Mouse (Mus musculus) ES-Bruce4 (cell line): ENCODE results near the gene Nat8l. TPM values are rescaled to one million over a fixed set of nuclear protein-coding genes. Genes with fewer than 3 reads are reported as not detected.

Experiments used
- H3K27ac ChIP-seq: 2 replicates; pipeline ENCODE4 v1.5.1; 2012; ENCODE audit warnings: low read length, inconsistent platforms; ENCODE audit not compliant: insufficient read depth
- H3K27me3 ChIP-seq: 2 replicates; pipeline ENCODE4 v1.6.1; 2012; ENCODE audit warnings: mild to moderate bottlenecking, low read length, inconsistent platforms; ENCODE audit not compliant: control insufficient read depth, poor library complexity, insufficient read depth, severe bottlenecking
- H3K36me3 ChIP-seq: 2 replicates; pipeline ENCODE4 v1.6.1; 2012; ENCODE audit warnings: inconsistent platforms, mild to moderate bottlenecking, low read length, moderate library complexity; ENCODE audit not compliant: control insufficient read depth, poor library complexity, insufficient read depth, severe bottlenecking
- H3K4me1 ChIP-seq: one replicate; pipeline ENCODE4 v1.8.1; 2011; ENCODE audit warnings: low read length; ENCODE audit not compliant: control insufficient read depth, insufficient read depth
- H3K4me3 ChIP-seq: 2 replicates; pipeline ENCODE4 v1.5.1; 2011; ENCODE audit warnings: low read depth, mild to moderate bottlenecking, low read length
- H3K9ac ChIP-seq: 2 replicates; pipeline ENCODE4 v1.6.1; 2012; ENCODE audit warnings: low read depth, mild to moderate bottlenecking, inconsistent platforms; ENCODE audit not compliant: poor library complexity, severe bottlenecking
- H3K9me3 ChIP-seq: replicated peaks from 2 replicates; pipeline ENCODE4 v1.6.1; 2012; ENCODE audit warnings: mild to moderate bottlenecking, low read length, inconsistent platforms; ENCODE audit not compliant: control insufficient read depth, poor library complexity, insufficient read depth, severe bottlenecking
- CTCF ChIP-seq: IDR thresholded peaks from one replicate; pipeline ENCODE4 v1.8.1; 2011; ENCODE audit warnings: low read depth, low read length
- EP300 ChIP-seq: IDR thresholded peaks from 2 replicates; pipeline ENCODE4 v1.6.1; 2011; ENCODE audit warnings: low read depth, low read length; ENCODE audit not compliant: insufficient read depth
- POLR2A ChIP-seq: IDR thresholded peaks from one replicate; pipeline ENCODE4 v1.8.1; 2011; ENCODE audit warnings: low read length; ENCODE audit not compliant: insufficient read depth
- polyA plus RNA-seq: library from polyadenylated mRNA; stranded (reverse); fragments of >200 nt; gene quantifications from 2 replicates; pipeline ENCODE4 v1.2.4, GENCODE M21; 2011; ENCODE audit warnings: low read depth; ENCODE audit not compliant: missing spikeins, insufficient read depth, insufficient read length

The Nat8l gene
- polyA plus RNA-seq, 1 experiment, result 0.63 TPM

DNA sequence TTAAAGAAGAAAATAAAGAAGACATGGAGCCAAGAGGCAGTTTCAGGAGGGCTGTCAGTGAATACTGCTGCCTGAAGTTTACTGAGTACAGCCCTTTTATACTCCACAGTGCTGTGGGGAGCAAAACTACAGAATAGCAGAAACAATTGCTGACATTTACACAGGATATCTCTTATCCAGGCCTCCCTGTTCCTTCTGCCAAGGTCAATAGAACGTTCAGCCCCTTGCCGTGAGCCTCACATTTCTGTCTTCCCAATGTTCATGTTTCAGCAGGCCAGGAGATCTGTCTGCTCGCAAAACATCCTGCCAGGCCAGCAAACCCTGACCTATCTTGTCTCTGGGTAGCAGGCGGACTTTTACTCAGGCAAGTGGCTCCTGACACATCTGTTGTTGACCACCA lies 36.4 kb upstream of the Nat8l start:
- Histone ChIP-seq H3K4me1 (no peaks in the 10 kb centered on the region), H3K27ac (no peak overlapping the region), H3K27me3 (no peaks in the 10 kb centered on the region), H3K36me3 (no peaks in the 10 kb centered on the region), H3K4me3 (no peak overlapping the region), H3K9me3 (no peaks in the 10 kb centered on the region), H3K9ac (no peak overlapping the region)
- TF ChIP-seq CTCF, result no peak
- no peak for TF ChIP-seq POLR2A
- TF ChIP-seq EP300, result no peak

DNA sequence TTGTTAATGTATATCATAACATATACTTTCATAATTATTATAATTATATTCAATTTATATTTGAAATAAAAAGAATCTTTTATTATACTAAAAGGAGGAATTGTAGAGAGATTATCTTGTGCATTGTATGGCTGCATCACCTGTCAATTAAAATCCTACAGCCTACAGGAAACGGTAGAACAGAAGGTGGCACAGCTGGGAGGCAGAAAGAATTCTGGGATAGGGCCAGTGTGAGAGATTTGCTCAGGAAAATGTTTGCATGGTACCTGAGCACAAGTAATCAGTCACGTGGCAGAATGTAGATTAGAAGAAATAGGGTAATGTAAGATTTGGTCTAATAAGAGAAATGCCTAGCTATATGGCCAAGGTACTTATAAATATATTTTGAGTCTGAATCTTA lies 21.0 kb upstream of the Nat8l start:
- Histone ChIP-seq H3K9ac (no peak overlapping the region), H3K9me3 (no peaks in the 10 kb centered on the region; the same call in 1 of the 2 replicates), H3K27me3 (no peaks in the 10 kb centered on the region; the same call in 1 of the 2 replicates), H3K4me3 (no peak overlapping the region), H3K4me1 (no peaks in the 10 kb centered on the region), H3K36me3 (no peaks in the 10 kb centered on the region), H3K27ac (no peak overlapping the region)
- TF ChIP-seq EP300 (no peak), POLR2A (no peak), CTCF (no peak)

DNA sequence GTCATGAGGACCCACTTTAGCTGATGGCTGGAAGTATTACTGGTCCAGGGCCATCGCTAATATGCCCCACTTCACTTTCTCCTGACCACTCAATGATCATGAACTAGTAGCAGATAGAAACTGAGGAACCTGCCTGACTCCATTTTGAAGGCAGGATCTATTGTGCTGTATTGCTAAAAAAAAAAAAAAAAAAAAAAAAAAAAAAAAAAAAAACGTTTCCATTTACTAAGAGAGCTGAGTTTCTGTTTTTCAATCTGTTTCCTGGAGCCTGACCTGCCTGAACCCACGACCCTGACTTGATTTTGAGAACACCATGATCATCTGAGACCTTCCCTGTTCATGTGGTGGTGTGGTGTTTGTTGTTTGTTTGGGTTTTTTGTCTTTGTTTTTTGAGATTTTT lies 19.5 kb upstream of the Nat8l start:
- no peak overlapping the region for H3K9ac ChIP-seq
- no peak overlapping the region for H3K4me3 ChIP-seq
- no peaks in the 10 kb centered on the region; the same call in 1 of the 2 replicates for H3K27me3 ChIP-seq
- H3K9me3 ChIP-seq, result no peaks in the 10 kb centered on the region; the same call in 1 of the 2 replicates
- H3K27ac ChIP-seq, result no peak overlapping the region
- TF ChIP-seq CTCF (no peak), POLR2A (no peak), EP300 (no peak)
- H3K36me3 ChIP-seq, result no peaks in the 10 kb centered on the region
- H3K4me1 ChIP-seq, result no peaks in the 10 kb centered on the region

DNA sequence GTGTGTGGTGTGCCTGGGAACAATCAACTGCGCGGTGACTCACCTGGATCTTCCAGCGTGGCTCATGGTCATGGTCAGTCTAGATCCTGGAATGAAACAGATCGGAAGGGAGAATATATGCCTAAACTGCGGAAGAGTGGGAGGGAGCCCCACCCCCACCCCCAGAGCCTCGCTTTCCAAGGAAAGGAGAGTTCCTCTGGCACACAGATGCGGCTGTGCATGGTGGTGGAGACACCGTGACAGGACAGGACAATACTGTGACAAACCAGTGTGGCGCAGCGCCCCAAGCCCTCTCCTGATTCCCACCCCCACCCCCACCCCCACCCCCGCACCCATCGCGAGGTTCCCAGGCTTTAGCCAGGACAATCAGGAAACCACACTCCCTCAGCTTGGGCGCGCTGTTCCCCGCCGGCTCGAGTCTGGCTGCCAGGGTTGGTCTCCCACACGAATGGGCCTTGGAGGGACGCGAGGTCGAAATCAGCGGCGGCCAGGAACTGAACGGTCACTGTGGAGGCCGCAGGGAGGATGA lies 13.0 kb upstream of the Nat8l start:
- no peaks in the 10 kb centered on the region for H3K36me3 ChIP-seq
- TF ChIP-seq POLR2A, result no peak
- no peak for TF ChIP-seq CTCF
- no peak for TF ChIP-seq EP300
- peaks cover 3% of the 10 kb centered on the region; the same call in 1 of the 2 replicates for H3K27me3 ChIP-seq
- peak overlapping the region; percentile 79 for H3K4me3 ChIP-seq
- H3K27ac ChIP-seq, result no peak overlapping the region
- H3K9me3 ChIP-seq, result no peaks in the 10 kb centered on the region; the same call in 1 of the 2 replicates
- no peak overlapping the region for H3K9ac ChIP-seq
- H3K4me1 ChIP-seq, result no peaks in the 10 kb centered on the region

DNA sequence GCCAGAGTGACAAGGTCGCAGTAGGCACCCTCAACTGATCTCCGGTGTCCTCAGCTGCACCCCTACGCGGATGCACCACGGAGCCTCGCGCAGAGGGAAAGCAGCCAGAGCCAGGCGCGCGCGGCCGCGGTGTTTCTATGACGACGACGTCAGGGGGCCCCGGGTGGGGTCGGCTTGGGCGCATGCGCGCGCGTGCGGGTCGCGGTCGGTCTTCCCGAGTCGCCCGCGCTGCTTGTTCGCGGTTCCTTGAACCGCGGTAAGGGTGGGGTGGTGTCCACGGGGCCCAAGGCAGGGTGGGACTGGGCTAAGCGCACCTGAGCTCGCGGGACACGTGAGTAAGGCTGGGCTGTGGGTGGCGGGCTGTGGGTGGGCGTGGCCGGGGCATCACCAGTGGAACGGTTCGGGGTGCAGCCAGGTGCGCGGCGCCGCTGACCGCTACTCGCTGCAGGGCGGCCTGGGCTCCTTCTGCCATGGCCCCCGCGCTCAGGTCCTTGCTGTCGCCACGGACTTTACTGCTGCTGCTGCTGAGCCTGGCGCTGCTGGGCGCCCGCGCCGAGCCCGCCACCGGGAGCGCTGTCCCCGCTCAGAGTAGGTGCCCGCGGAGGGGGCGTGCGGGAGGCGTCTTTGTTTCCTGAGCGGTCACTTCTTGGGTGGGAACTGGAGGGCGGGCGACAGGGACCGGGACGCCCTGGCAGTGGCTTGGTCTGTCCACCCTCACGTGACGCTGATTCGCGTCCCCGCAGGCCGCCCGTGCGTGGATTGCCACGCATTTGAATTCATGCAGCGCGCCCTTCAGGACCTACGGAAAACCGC lies 12.3 kb upstream of the Nat8l start, which contains the start of gene Gm1673:
Gm1673 (plus strand) TSS at position 125 of the 813 bp plus-strand sequence.
- Histone ChIP-seq H3K27ac (no peak within 1 kb of the TSS), H3K9ac (peak within 1 kb of the TSS; percentile 45), H3K4me1 (no peaks in the 10 kb centered on the region), H3K36me3 (no peaks in the 10 kb centered on the region), H3K9me3 (no peaks in the 10 kb centered on the region; the same call in 1 of the 2 replicates), H3K27me3 (peaks cover 3% of the 10 kb centered on the region; the same call in 1 of the 2 replicates), H3K4me3 (peak within 1 kb of the TSS; percentile 79)
- TF ChIP-seq POLR2A, result no peak
- TF ChIP-seq CTCF, result no peak
- no peak for TF ChIP-seq EP300
